Mouse (Mus musculus) lung, postnatal 0 days (tissue): Measurements from ENCODE around the gene Ephx3.

Source experiments
- CTCF ChIP-seq: IDR thresholded peaks from 2 replicates; pipeline ENCODE4 v1.5.1; 2016; ENCODE audit warnings: antibody characterized with exemption, mild to moderate bottlenecking
- EP300 ChIP-seq: IDR thresholded peaks from 2 replicates; pipeline ENCODE4 v1.6.1; 2016; ENCODE audit warnings: antibody characterized with exemption, mild to moderate bottlenecking, control low read depth

- TF ChIP-seq CTCF (no peak), EP300 (no peak)
Observed at GRCm38 (mm10) chr17:32233174-32233573, 43.8 kb upstream of the Ephx3 start.
